Mouse (Mus musculus) liver, adult (tissue): ENCODE data around the gene Rangap1.

Experiments
- GATA4 ChIP-seq: IDR thresholded peaks from 2 replicates; pipeline ENCODE4 v1.6.1; 2014; ENCODE audit warnings: mild to moderate bottlenecking, low read length; ENCODE audit not compliant: insufficient replicate concordance

Rangap1 gene

GRCm38 (mm10) chr15:81680301-81680805 is 65.0 kb downstream of the Rangap1 start:
- no peak for TF ChIP-seq GATA4

GRCm38 (mm10) chr15:81676637-81677036 is 68.7 kb downstream of the Rangap1 start:
- no peak for TF ChIP-seq GATA4

GRCm38 (mm10) chr15:81670231-81670640 is 75.1 kb downstream of the Rangap1 start:
- TF ChIP-seq GATA4: no peak

GRCm38 (mm10) chr15:81666957-81667356 is 78.4 kb downstream of the Rangap1 start:
- no peak for TF ChIP-seq GATA4

- TF ChIP-seq GATA4: no peak
These were observed 81.4 kb downstream of the Rangap1 start, which contains the start of gene L3mbtl2 for GRCm38 (mm10) chr15:81663697-81664561. Gene L3mbtl2 (plus strand): TSS chr15:81663889.

GRCm38 (mm10) chr15:81663281-81663680 is 82.0 kb downstream of the Rangap1 start:
- TF ChIP-seq GATA4: no peak

GRCm38 (mm10) chr15:81661701-81662100 is 83.6 kb downstream of the Rangap1 start:
- TF ChIP-seq GATA4: no peak
